Mouse (Mus musculus): ENCODE data around the gene Tmem132d. TPM values are rescaled to one million over a fixed set of nuclear protein-coding genes. Genes with fewer than 3 reads are reported as not detected.

The Tmem132d gene
- polyA plus RNA-seq (2016; fragmentation: Nextera tagmentation; extraction: Ambion mirVana): 0.94 and 1.3 TPM in 2 replicates

- H3K4me3 ChIP-seq: peak within 1 kb of the TSS; percentile 56
- peak within 1 kb of the TSS; percentile 97 for H3K4me2 ChIP-seq (replicated peaks)
- H3K9me3 ChIP-seq: no peaks in the 10 kb centered on the region
- H3K27me3 ChIP-seq: peaks cover 70% of the 10 kb centered on the region
- no peaks in the 10 kb centered on the region for H3K36me3 ChIP-seq
- under 1% methylated on average over 36 of the region's 40 CpGs for WGBS
- peaks cover 8% of the 10 kb centered on the region; the same call in 1 of the 2 replicates for H3K4me1 ChIP-seq
- no peak within 1 kb of the TSS for H3K27ac ChIP-seq
- no peak for ATAC-seq (ENCODE audit: insufficient number of reproducible peaks, insufficient read depth, low FRiP score, low TSS enrichment)
- peak within 1 kb of the TSS; percentile 54 for H3K9ac ChIP-seq
These were observed at the start of gene Tmem132d for GRCm38 (mm10) chr5:128432916-128433315. Gene Tmem132d, minus strand, starts transcription at chr5:128433077.

- WGBS: 69% methylated on average over 6 of the region's 6 CpGs
- ATAC-seq (ENCODE audit: insufficient number of reproducible peaks, insufficient read depth, low FRiP score, low TSS enrichment): no peak
- H3K4me3 ChIP-seq: no peak overlapping the region
These were observed 47.9 kb upstream of the Tmem132d start for GRCm38 (mm10) chr5:128480816-128481215.

GRCm38 (mm10) chr5:128475372-128475771 is 42.5 kb upstream of the Tmem132d start:
- ATAC-seq (ENCODE audit: insufficient number of reproducible peaks, insufficient read depth, low FRiP score, low TSS enrichment): no peak
- 75% methylated on average over 8 of the region's 8 CpGs for WGBS
- H3K36me3 ChIP-seq: no peaks in the 10 kb centered on the region

More at GRCm38 (mm10) chr5:128480816-128481215, 47.9 kb upstream of the Tmem132d start:
- H3K36me3 ChIP-seq: no peaks in the 10 kb centered on the region
- H3K9me3 ChIP-seq: no peaks in the 10 kb centered on the region
- no peak overlapping the region for H3K27ac ChIP-seq
- H3K9ac ChIP-seq: no peak overlapping the region
- 0 out of 2 replicates have a peak, but pooled peaks cover 2% of the 10 kb centered on the region for H3K4me1 ChIP-seq
- H3K27me3 ChIP-seq: peaks cover 29% of the 10 kb centered on the region
- no peak overlapping the region for H3K4me2 ChIP-seq (replicated peaks)

GRCm38 (mm10) chr5:128469812-128470211 is 36.9 kb upstream of the Tmem132d start:
- Histone ChIP-seq H3K4me2 (replicated peaks) (no peak overlapping the region), H3K36me3 (no peaks in the 10 kb centered on the region), H3K27me3 (no peaks in the 10 kb centered on the region), H3K9ac (no peak overlapping the region), H3K27ac (no peak overlapping the region), H3K4me1 (no peaks in the 10 kb centered on the region; the same call in 1 of the 2 replicates), H3K4me3 (no peak overlapping the region), H3K9me3 (no peaks in the 10 kb centered on the region)
- 77% methylated on average over 14 of the region's 14 CpGs for WGBS
- no peak for ATAC-seq (ENCODE audit: insufficient number of reproducible peaks, insufficient read depth, low FRiP score, low TSS enrichment)

More at GRCm38 (mm10) chr5:128475372-128475771, 42.5 kb upstream of the Tmem132d start:
- Histone ChIP-seq H3K4me2 (replicated peaks) (no peak overlapping the region), H3K9ac (no peak overlapping the region), H3K9me3 (no peaks in the 10 kb centered on the region), H3K27me3 (no peaks in the 10 kb centered on the region), H3K4me3 (no peak overlapping the region), H3K4me1 (no peaks in the 10 kb centered on the region), H3K27ac (no peak overlapping the region)

- H3K27ac ChIP-seq: no peak overlapping the region
- H3K4me2 ChIP-seq (replicated peaks): peak overlapping the region; percentile 11; the same call in 1 of the 2 replicates
- H3K36me3 ChIP-seq: no peaks in the 10 kb centered on the region
- peaks cover 3% of the 10 kb centered on the region; the same call in 1 of the 2 replicates for H3K4me1 ChIP-seq
- H3K4me3 ChIP-seq: no peak overlapping the region
- 8% methylated on average over 9 of the region's 9 CpGs for WGBS
- no peaks in the 10 kb centered on the region for H3K9me3 ChIP-seq
- H3K9ac ChIP-seq: no peak overlapping the region
- no peak for ATAC-seq (ENCODE audit: insufficient number of reproducible peaks, insufficient read depth, low FRiP score, low TSS enrichment)
- H3K27me3 ChIP-seq: no peaks in the 10 kb centered on the region
These were observed 31.6 kb upstream of the Tmem132d start for GRCm38 (mm10) chr5:128464514-128464913.

- Histone ChIP-seq H3K4me3 (no peak overlapping the region), H3K9ac (no peak overlapping the region), H3K4me1 (peaks cover 3% of the 10 kb centered on the region; the same call in 1 of the 2 replicates), H3K36me3 (no peaks in the 10 kb centered on the region), H3K4me2 (replicated peaks) (no peak overlapping the region), H3K9me3 (no peaks in the 10 kb centered on the region), H3K27me3 (no peaks in the 10 kb centered on the region), H3K27ac (no peak overlapping the region)
- no peak for ATAC-seq (ENCODE audit: insufficient number of reproducible peaks, insufficient read depth, low FRiP score, low TSS enrichment)
- 42% methylated on average over 3 of the region's 3 CpGs for WGBS
These were observed 27.7 kb upstream of the Tmem132d start for GRCm38 (mm10) chr5:128460605-128461004.

- Histone ChIP-seq H3K4me1 (no peaks in the 10 kb centered on the region), H3K9ac (no peak overlapping the region), H3K27ac (no peak overlapping the region), H3K36me3 (no peaks in the 10 kb centered on the region), H3K4me3 (no peak overlapping the region), H3K4me2 (replicated peaks) (no peak overlapping the region), H3K27me3 (no peaks in the 10 kb centered on the region), H3K9me3 (no peaks in the 10 kb centered on the region)
- WGBS: 76% methylated on average over 12 of the region's 12 CpGs
- ATAC-seq (ENCODE audit: insufficient number of reproducible peaks, insufficient read depth, low FRiP score, low TSS enrichment): no peak
These were observed 22.9 kb upstream of the Tmem132d start for GRCm38 (mm10) chr5:128455732-128456131.

GRCm38 (mm10) chr5:128452196-128452595 is 19.3 kb upstream of the Tmem132d start:
- no peak for ATAC-seq (ENCODE audit: insufficient number of reproducible peaks, insufficient read depth, low FRiP score, low TSS enrichment)
- 33% methylated on average over 6 of the region's 6 CpGs for WGBS
- no peak overlapping the region for H3K27ac ChIP-seq

GRCm38 (mm10) chr5:128450808-128451207 is 17.9 kb upstream of the Tmem132d start:
- WGBS: 75% methylated on average over 3 of the region's 3 CpGs

More at GRCm38 (mm10) chr5:128452196-128452595, 19.3 kb upstream of the Tmem132d start:
- Histone ChIP-seq H3K4me1 (no peaks in the 10 kb centered on the region), H3K36me3 (no peaks in the 10 kb centered on the region), H3K4me3 (no peak overlapping the region), H3K9ac (no peak overlapping the region), H3K4me2 (replicated peaks) (no peak overlapping the region), H3K27me3 (no peaks in the 10 kb centered on the region), H3K9me3 (no peaks in the 10 kb centered on the region)

GRCm38 (mm10) chr5:128444876-128445275 is 12.0 kb upstream of the Tmem132d start:
- Histone ChIP-seq H3K4me2 (replicated peaks) (no peak overlapping the region), H3K27me3 (peaks cover 53% of the 10 kb centered on the region)

More at GRCm38 (mm10) chr5:128450808-128451207, 17.9 kb upstream of the Tmem132d start:
- no peaks in the 10 kb centered on the region for H3K36me3 ChIP-seq
- no peak overlapping the region for H3K27ac ChIP-seq
- no peak overlapping the region for H3K4me3 ChIP-seq
- no peak overlapping the region for H3K9ac ChIP-seq
- H3K9me3 ChIP-seq: no peaks in the 10 kb centered on the region
- 0 out of 2 replicates have a peak, but pooled peaks cover 4% of the 10 kb centered on the region for H3K27me3 ChIP-seq
- no peak overlapping the region for H3K4me2 ChIP-seq (replicated peaks)
- H3K4me1 ChIP-seq: no peaks in the 10 kb centered on the region
- no peak for ATAC-seq (ENCODE audit: insufficient number of reproducible peaks, insufficient read depth, low FRiP score, low TSS enrichment)

GRCm38 (mm10) chr5:128443848-128444247 is 11.0 kb upstream of the Tmem132d start:
- peak overlapping the region; percentile 30; the same call in 1 of the 2 replicates for H3K4me2 ChIP-seq (replicated peaks)
- no peak for ATAC-seq (ENCODE audit: insufficient number of reproducible peaks, insufficient read depth, low FRiP score, low TSS enrichment)
- no peak overlapping the region for H3K27ac ChIP-seq
- H3K4me3 ChIP-seq: 0 out of 2 replicates have a peak overlapping the region, but pooled peaks have one; percentile 6
- H3K27me3 ChIP-seq: peaks cover 53% of the 10 kb centered on the region
- WGBS: 39% methylated on average over 4 of the region's 4 CpGs
- no peaks in the 10 kb centered on the region for H3K9me3 ChIP-seq
- H3K9ac ChIP-seq: no peak overlapping the region
- no peaks in the 10 kb centered on the region for H3K36me3 ChIP-seq
- peaks cover 6% of the 10 kb centered on the region; the same call in 1 of the 2 replicates for H3K4me1 ChIP-seq

More at GRCm38 (mm10) chr5:128444876-128445275, 12.0 kb upstream of the Tmem132d start:
- Histone ChIP-seq H3K4me1 (peaks cover 6% of the 10 kb centered on the region; the same call in 1 of the 2 replicates), H3K36me3 (no peaks in the 10 kb centered on the region), H3K9ac (no peak overlapping the region), H3K4me3 (no peak overlapping the region), H3K27ac (no peak overlapping the region), H3K9me3 (no peaks in the 10 kb centered on the region)
- ATAC-seq (ENCODE audit: insufficient number of reproducible peaks, insufficient read depth, low FRiP score, low TSS enrichment): no peak
- 18% methylated on average over 6 of the region's 6 CpGs for WGBS

- no peaks in the 10 kb centered on the region for H3K9me3 ChIP-seq
- no peak overlapping the region for H3K27ac ChIP-seq
- H3K4me3 ChIP-seq: no peak overlapping the region
- WGBS: 14% methylated on average over 5 of the region's 5 CpGs
- H3K4me1 ChIP-seq: peaks cover 6% of the 10 kb centered on the region; the same call in 1 of the 2 replicates
- H3K9ac ChIP-seq: no peak overlapping the region
- H3K27me3 ChIP-seq: peaks cover 72% of the 10 kb centered on the region
- no peak overlapping the region for H3K4me2 ChIP-seq (replicated peaks)
- ATAC-seq (ENCODE audit: insufficient number of reproducible peaks, insufficient read depth, low FRiP score, low TSS enrichment): no peak
- no peaks in the 10 kb centered on the region for H3K36me3 ChIP-seq
These were observed 8.2 kb upstream of the Tmem132d start for GRCm38 (mm10) chr5:128441121-128441520.
